Mouse (Mus musculus) MEL (cell line): ENCODE data around the gene Sash1.

Source experiments
- HCFC1 ChIP-seq: IDR thresholded peaks from 2 replicates; pipeline ENCODE4 v1.6.1; 2012; ENCODE audit warnings: low read depth, mild to moderate bottlenecking, inconsistent platforms, low read length, improper control_type of control experiment, moderate library complexity
- POLR2A ChIP-seq, 2 experiments: IDR thresholded peaks; 2 replicates each; pipeline ENCODE4 v1.6.1; 2011 to 2012; ENCODE audit warnings: low read length in 2 of 2, mild to moderate bottlenecking in 2 of 2, control low read depth in 1 of 2, improper control_type of control experiment in 1 of 2, low read depth in 1 of 2, moderate library complexity in 1 of 2; ENCODE audit not compliant: control insufficient read depth in 1 of 2, insufficient read depth in 1 of 2, poor library complexity in 1 of 2

- TF ChIP-seq POLR2A (IDR thresholded peaks at IDR 0.05; ENCODE audit: control insufficient read depth in 1 of 2, insufficient read depth in 1 of 2, low read depth in 1 of 2, low read length in 2 of 2, poor library complexity in 1 of 2) (no peak), HCFC1 (no peak)
These were observed 17.2 kb upstream of the Sash1 start for GRCm38 (mm10) chr10:8903086-8903485.
